Mouse (Mus musculus): ENCODE results near the gene Antxr2. TPM values are rescaled to one million over a fixed set of nuclear protein-coding genes. Genes with fewer than 3 reads are reported as not detected.

The Antxr2 gene
- polyA plus RNA-seq, 1 experiment from 2014 or later = 26.6 TPM

GRCm38 (mm10) chr5:98025921-98026320 lies 4.9 kb downstream of the Antxr2 start:
- H3K4me1 ChIP-seq = no peaks in the 10 kb centered on the region; the same call in 1 of the 2 replicates
- H3K9me3 ChIP-seq (replicated peaks) = no peaks in the 10 kb centered on the region
- H3K4me2 ChIP-seq (replicated peaks) = no peak overlapping the region
- H3K36me3 ChIP-seq = peaks cover 23% of the 10 kb centered on the region
- ATAC-seq (ENCODE audit: insufficient number of reproducible peaks, low FRiP score, low TSS enrichment, low read depth) = no peak
- no peaks in the 10 kb centered on the region for H3K27me3 ChIP-seq
- WGBS = 93% methylated on average over 2 of the region's 2 CpGs
- H3K9ac ChIP-seq = no peak overlapping the region
- no peak overlapping the region for H3K4me3 ChIP-seq (replicated peaks)
- H3K27ac ChIP-seq (replicated peaks) = no peak overlapping the region

- no peak overlapping the region for H3K4me2 ChIP-seq (replicated peaks)
- H3K27ac ChIP-seq (replicated peaks) = no peak overlapping the region
- ATAC-seq (ENCODE audit: insufficient number of reproducible peaks, low FRiP score, low TSS enrichment, low read depth) = no peak
- peaks cover 28% of the 10 kb centered on the region for H3K36me3 ChIP-seq
- H3K4me1 ChIP-seq = no peaks in the 10 kb centered on the region; the same call in 1 of the 2 replicates
- no peaks in the 10 kb centered on the region for H3K9me3 ChIP-seq (replicated peaks)
- no peaks in the 10 kb centered on the region for H3K27me3 ChIP-seq
- no peak overlapping the region for H3K9ac ChIP-seq
- WGBS = 89% methylated on average over 2 of the region's 2 CpGs
- no peak overlapping the region for H3K4me3 ChIP-seq (replicated peaks)
Observed at GRCm38 (mm10) chr5:98024545-98024944, 6.3 kb downstream of the Antxr2 start.

DNA sequence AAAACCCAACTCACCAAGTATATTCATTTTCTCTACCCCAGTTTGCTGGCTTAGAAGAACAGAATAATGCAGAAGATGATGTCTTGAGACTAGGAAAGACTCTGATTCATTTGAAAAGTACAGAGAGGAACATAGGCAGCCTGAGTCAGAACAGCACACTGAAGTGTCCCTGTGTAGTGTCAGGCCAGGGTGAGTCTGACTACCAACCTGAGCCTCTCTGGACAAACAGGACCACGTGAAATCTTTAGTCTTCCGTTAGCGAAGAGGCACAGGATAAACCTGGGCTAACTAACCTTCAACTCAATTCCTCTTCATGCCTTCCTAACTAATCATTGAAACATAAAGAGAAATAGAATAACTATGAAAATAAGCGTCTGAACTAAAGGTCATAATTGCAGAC lies 9.3 kb downstream of the Antxr2 start:
- Histone ChIP-seq H3K9me3 (replicated peaks) (no peaks in the 10 kb centered on the region), H3K27me3 (no peaks in the 10 kb centered on the region), H3K9ac (no peak overlapping the region), H3K4me2 (replicated peaks) (no peak overlapping the region), H3K27ac (replicated peaks) (no peak overlapping the region), H3K36me3 (peaks cover 26% of the 10 kb centered on the region), H3K4me3 (replicated peaks) (no peak overlapping the region), H3K4me1 (no peaks in the 10 kb centered on the region)
- 91% methylated on average over 4 of the region's 4 CpGs for WGBS
- ATAC-seq (ENCODE audit: insufficient number of reproducible peaks, low FRiP score, low TSS enrichment, low read depth) = no peak

GRCm38 (mm10) chr5:98020658-98021057 lies 10.2 kb downstream of the Antxr2 start:
- Histone ChIP-seq H3K9me3 (replicated peaks) (no peaks in the 10 kb centered on the region), H3K4me3 (replicated peaks) (no peak overlapping the region), H3K36me3 (peaks cover 28% of the 10 kb centered on the region), H3K27ac (replicated peaks) (no peak overlapping the region), H3K4me1 (no peaks in the 10 kb centered on the region), H3K4me2 (replicated peaks) (no peak overlapping the region), H3K9ac (no peak overlapping the region), H3K27me3 (no peaks in the 10 kb centered on the region)
- no peak for ATAC-seq (ENCODE audit: insufficient number of reproducible peaks, low FRiP score, low TSS enrichment, low read depth)

GRCm38 (mm10) chr5:98019396-98019795 lies 11.4 kb downstream of the Antxr2 start:
- ATAC-seq (ENCODE audit: insufficient number of reproducible peaks, low FRiP score, low TSS enrichment, low read depth) = no peak

GRCm38 (mm10) chr5:98018162-98018561 lies 12.7 kb downstream of the Antxr2 start:
- WGBS = 87% methylated on average over 6 of the region's 6 CpGs

More at GRCm38 (mm10) chr5:98019396-98019795, 11.4 kb downstream of the Antxr2 start:
- no peaks in the 10 kb centered on the region for H3K27me3 ChIP-seq
- no peak overlapping the region for H3K27ac ChIP-seq (replicated peaks)
- H3K9ac ChIP-seq = no peak overlapping the region
- no peak overlapping the region for H3K4me2 ChIP-seq (replicated peaks)
- H3K4me1 ChIP-seq = no peaks in the 10 kb centered on the region
- peaks cover 26% of the 10 kb centered on the region for H3K36me3 ChIP-seq
- 76% methylated on average over 1 of the region's 1 CpGs for WGBS
- H3K4me3 ChIP-seq (replicated peaks) = no peak overlapping the region
- H3K9me3 ChIP-seq (replicated peaks) = no peaks in the 10 kb centered on the region

DNA sequence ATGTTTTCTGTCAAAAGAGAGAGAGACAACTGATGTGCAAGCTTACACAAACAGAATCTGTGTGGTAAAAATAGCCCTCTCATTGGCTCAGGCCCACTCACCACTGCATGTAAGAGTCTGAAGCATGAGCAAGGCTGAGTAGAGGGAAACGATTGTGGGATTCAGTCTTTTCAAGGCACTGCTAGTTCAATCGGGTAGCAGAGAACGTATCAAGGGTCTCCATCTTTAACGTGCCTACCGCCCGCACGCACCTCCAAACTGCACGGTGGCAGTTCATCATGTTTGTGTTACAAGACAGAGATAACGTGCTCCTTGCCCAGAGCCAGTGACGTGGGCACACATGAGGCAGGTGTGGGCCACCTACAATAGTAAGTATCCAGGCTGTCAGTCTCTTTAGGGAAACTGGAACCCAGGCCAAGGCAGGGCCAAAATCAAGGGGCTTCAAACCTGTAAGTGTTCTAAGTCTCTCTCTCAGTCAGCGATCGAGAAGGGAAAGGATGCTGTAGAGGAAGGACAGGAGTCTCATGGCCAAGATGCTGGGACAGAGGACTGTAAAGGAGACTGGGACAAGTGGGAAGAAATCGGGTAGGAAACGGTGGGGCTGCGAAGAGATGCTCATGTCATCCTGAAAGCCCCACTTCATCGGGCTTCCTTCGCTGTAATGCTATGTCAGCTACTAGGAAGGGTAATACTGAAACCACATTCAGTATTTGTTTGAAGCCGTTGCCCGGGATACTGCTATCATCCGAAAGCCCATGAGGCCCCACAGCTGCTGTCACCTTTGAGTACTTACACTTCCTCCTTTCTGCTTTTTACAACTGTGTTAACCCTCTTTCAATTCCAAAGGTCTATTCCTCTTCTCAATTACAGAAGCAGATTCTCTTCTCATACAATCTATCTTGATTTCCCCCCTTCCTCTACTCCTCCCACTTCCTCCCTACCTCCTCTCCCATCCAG lies 14.3 kb downstream of the Antxr2 start:
- ATAC-seq (ENCODE audit: insufficient number of reproducible peaks, low FRiP score, low TSS enrichment, low read depth) = no peak
- no peak overlapping the region for H3K9ac ChIP-seq
- H3K27ac ChIP-seq (replicated peaks) = no peak overlapping the region
- no peaks in the 10 kb centered on the region for H3K4me1 ChIP-seq
- H3K9me3 ChIP-seq (replicated peaks) = no peaks in the 10 kb centered on the region
- peaks cover 14% of the 10 kb centered on the region for H3K36me3 ChIP-seq
- H3K4me2 ChIP-seq (replicated peaks) = no peak overlapping the region
- 90% methylated on average over 20 of the region's 20 CpGs for WGBS
- no peaks in the 10 kb centered on the region for H3K27me3 ChIP-seq
- no peak overlapping the region for H3K4me3 ChIP-seq (replicated peaks)

More at GRCm38 (mm10) chr5:98018162-98018561, 12.7 kb downstream of the Antxr2 start:
- H3K4me2 ChIP-seq (replicated peaks) = no peak overlapping the region
- H3K4me3 ChIP-seq (replicated peaks) = no peak overlapping the region
- no peak for ATAC-seq (ENCODE audit: insufficient number of reproducible peaks, low FRiP score, low TSS enrichment, low read depth)
- H3K9ac ChIP-seq = no peak overlapping the region
- no peak overlapping the region for H3K27ac ChIP-seq (replicated peaks)
- H3K27me3 ChIP-seq = no peaks in the 10 kb centered on the region
- peaks cover 21% of the 10 kb centered on the region for H3K36me3 ChIP-seq
- no peaks in the 10 kb centered on the region for H3K9me3 ChIP-seq (replicated peaks)
- no peaks in the 10 kb centered on the region for H3K4me1 ChIP-seq

DNA sequence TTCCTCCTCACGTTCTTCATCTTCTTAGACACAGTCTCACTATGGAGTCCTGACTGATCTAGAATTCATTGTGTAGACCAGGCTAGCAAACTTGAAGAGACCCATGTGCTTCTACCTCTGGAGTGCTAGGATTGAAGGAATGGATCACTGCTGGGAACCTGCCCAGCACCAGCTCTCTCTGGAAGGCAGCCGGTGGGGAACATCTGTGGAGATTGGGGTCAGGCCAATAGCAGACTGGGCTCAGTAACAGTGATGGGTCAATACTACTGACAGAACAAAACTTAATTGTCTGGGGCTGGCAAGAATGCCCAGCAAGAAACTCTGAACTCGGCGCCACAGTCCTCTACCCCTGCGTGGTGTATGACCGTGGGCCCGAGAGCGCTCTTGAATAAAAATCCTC lies 25.1 kb downstream of the Antxr2 start:
- ATAC-seq (ENCODE audit: insufficient number of reproducible peaks, low FRiP score, low TSS enrichment, low read depth) = no peak
- H3K4me1 ChIP-seq = no peaks in the 10 kb centered on the region
- no peaks in the 10 kb centered on the region for H3K27me3 ChIP-seq
- no peak overlapping the region for H3K4me3 ChIP-seq (replicated peaks)
- H3K27ac ChIP-seq (replicated peaks) = no peak overlapping the region
- H3K9me3 ChIP-seq (replicated peaks) = no peaks in the 10 kb centered on the region
- no peak overlapping the region for H3K9ac ChIP-seq
- peaks cover 8% of the 10 kb centered on the region for H3K36me3 ChIP-seq
- no peak overlapping the region for H3K4me2 ChIP-seq (replicated peaks)
- WGBS = 95% methylated on average over 8 of the region's 8 CpGs

GRCm38 (mm10) chr5:97999261-97999824 lies 31.5 kb downstream of the Antxr2 start:
- Histone ChIP-seq H3K4me1 (no peaks in the 10 kb centered on the region), H3K27me3 (no peaks in the 10 kb centered on the region), H3K4me3 (replicated peaks) (no peak overlapping the region), H3K36me3 (peaks cover 9% of the 10 kb centered on the region), H3K4me2 (replicated peaks) (no peak overlapping the region), H3K9ac (no peak overlapping the region), H3K27ac (replicated peaks) (no peak overlapping the region), H3K9me3 (replicated peaks) (no peaks in the 10 kb centered on the region)
- ATAC-seq (ENCODE audit: insufficient number of reproducible peaks, low FRiP score, low TSS enrichment, low read depth) = no peak
- 73% methylated on average over 2 of the region's 2 CpGs for whole genome bisulfite sequencing

GRCm38 (mm10) chr5:97996500-97997176 lies 34.2 kb downstream of the Antxr2 start:
- Histone ChIP-seq H3K9ac (no peak overlapping the region), H3K27ac (replicated peaks) (no peak overlapping the region), H3K27me3 (no peaks in the 10 kb centered on the region), H3K4me1 (no peaks in the 10 kb centered on the region), H3K4me3 (replicated peaks) (no peak overlapping the region), H3K4me2 (replicated peaks) (no peak overlapping the region), H3K36me3 (0 out of 2 replicates have a peak, but pooled peaks cover 5% of the 10 kb centered on the region), H3K9me3 (replicated peaks) (no peaks in the 10 kb centered on the region)
- 50% methylated on average over 6 of the region's 6 CpGs for WGBS
- no peak for ATAC-seq (ENCODE audit: insufficient number of reproducible peaks, low FRiP score, low TSS enrichment, low read depth)

DNA sequence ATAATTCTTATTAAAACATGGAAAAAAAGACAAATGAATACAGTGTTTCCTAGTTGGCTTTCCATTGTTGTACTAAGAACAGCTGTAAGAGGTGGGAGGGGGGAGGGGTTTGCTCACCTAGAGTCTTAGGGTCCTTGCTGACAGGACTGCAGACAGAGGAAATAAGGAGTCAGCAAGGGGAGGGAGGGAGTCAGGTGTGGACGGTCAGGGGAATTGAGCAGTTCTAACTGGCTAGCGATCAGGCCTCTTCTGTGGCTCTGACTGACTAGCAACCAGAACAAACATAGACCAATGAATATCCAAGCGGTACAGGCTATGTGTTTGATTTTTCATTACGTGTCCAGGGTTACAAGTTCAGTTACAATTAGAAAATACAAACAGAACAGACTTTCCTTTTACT lies 35.0 kb downstream of the Antxr2 start:
- no peaks in the 10 kb centered on the region for H3K9me3 ChIP-seq (replicated peaks)
- no peak for ATAC-seq (ENCODE audit: insufficient number of reproducible peaks, low FRiP score, low TSS enrichment, low read depth)
- 67% methylated on average over 4 of the region's 4 CpGs for WGBS
- no peak overlapping the region for H3K27ac ChIP-seq (replicated peaks)
- no peak overlapping the region for H3K9ac ChIP-seq
- H3K36me3 ChIP-seq = 0 out of 2 replicates have a peak, but pooled peaks cover 3% of the 10 kb centered on the region
- H3K27me3 ChIP-seq = no peaks in the 10 kb centered on the region
- no peak overlapping the region for H3K4me2 ChIP-seq (replicated peaks)
- no peaks in the 10 kb centered on the region for H3K4me1 ChIP-seq
- H3K4me3 ChIP-seq (replicated peaks) = no peak overlapping the region

Data from embryonic facial prominence, embryonic 15.5 days (tissue).